Mouse (Mus musculus): ENCODE results near the gene Apol9a.

Apol9a gene

DNA sequence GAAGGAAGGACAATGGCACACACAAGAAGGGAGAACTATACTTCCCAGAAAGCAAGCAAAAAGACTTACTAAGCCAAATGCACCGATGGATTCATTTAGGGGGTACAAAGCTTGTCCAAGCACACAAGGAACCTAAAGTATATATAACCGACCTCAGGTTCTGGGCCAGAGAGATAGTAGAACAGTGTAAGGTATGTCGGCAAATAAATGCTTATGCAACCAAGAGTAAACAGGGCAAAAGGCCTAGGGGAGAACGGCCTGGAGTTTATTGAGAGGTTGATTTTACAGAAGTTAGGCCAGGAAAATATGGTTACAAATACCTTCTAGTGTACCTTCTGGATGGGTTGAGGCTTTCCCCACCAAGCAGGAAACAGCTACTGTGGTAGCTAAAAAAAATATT is 33.5 kb downstream of the Apol9a start:
- DNase-seq (ENCODE audit: low read depth, low spot score), result no peak

DNA sequence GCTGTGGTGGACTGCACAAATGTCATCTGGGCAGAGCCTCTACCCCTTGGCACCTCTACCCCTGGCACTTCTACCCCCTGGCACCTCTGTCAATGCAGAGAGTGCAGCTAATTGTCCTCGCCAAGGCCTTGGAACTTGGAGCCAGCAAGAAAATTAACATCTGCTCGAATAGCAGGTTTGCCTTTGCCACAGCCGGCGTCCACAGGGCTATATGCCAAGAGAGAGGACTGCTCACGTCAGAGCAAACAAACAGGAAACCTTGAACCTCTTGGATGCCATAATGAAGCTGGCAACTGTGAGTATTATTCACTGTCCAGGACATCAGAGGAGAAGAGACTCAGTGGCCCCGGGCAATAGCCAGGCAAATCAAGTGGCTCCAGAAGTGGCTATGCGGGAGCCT is 34.0 kb downstream of the Apol9a start:
- DNase-seq (ENCODE audit: low read depth, low spot score), result no peak

DNA sequence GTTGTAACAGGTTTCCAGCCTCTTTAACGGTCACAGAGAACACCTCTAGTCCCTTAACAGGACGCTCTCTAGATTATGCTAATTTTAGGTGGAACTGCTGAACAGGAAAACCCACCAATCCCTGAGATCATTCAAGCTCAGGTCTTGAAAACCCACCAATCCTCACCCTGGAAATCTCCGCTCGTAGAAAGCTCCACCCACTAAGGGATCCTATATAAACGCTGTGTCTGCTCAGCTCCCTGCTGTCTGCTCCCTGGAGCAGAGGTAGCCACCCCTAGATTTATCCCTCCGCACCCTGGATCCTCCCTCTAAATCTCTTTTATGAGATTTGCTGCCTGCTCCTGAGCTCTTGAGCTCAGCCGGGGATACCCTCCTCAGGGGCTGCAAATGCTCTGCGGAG is 40.3 kb downstream of the Apol9a start:
- no peak for DNase-seq (ENCODE audit: low read depth, low spot score)

DNA sequence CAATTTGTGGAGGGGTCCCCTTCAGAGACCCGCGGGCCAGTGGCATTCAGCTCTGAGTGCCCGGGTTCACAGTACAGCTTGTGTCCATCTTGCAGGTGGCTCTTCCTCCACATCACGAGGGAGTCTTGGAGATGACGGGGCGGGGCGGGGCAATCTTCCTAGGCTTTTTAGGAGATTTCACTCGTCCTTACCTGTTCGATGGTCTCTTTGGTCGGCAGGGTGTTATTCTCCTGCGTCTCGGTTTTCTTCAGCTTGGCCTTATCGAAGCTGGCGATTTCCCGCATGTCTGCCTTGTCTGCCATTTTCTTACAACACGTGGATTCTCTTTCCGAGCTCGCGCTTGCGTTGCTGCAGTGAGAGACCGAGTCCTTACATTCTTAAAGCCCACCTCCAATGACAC is 41.0 kb downstream of the Apol9a start:
- no peak for DNase-seq (ENCODE audit: low read depth, low spot score)

DNA sequence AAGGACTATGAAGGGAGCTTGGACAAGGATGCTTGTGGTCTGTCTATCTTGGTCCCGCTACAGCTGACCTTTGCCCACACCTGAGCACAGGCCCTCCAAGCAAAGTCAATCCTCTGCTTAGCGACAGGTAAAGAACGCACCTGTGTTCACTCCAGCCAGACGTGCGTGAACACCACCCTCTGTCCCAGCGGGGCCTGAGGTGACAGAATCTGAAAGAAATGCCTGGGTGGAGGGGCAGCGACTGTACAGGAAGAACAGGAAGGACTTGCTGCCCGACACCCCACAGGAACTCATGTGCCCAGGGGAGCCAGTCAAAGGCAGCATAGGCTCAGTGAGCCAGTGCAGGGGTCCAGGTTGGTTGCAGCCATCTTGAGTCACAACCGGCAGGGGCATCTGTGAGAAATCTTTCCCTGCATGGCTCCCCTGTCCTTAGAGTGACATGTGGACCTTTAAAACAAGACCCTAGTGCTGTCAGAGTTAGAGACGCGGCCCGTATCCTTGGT is 42.1 kb downstream of the Apol9a start:
- no peak for DNase-seq (ENCODE audit: low read depth, low spot score)

DNA sequence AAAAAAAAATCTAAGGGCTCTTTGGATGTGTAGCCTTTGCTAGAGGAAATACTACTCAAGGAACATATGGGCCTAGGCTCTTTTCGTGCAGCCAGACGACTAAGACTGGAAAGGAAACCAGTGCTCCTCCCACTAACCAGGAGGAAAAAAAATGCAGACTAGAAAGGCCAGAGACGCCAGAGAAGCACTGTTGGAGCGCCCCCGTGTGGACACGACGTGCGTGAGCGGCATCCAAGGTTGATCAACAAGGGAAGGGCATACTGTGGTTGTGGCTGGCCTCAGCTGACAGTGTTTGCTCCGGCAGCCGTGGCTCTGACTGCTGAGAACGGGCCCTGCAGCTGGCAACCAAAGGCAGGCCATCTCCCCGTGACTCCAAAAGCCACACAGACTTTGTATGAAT is 42.8 kb downstream of the Apol9a start:
- DNase-seq (ENCODE audit: low read depth, low spot score), result peak; percentile 83

DNA sequence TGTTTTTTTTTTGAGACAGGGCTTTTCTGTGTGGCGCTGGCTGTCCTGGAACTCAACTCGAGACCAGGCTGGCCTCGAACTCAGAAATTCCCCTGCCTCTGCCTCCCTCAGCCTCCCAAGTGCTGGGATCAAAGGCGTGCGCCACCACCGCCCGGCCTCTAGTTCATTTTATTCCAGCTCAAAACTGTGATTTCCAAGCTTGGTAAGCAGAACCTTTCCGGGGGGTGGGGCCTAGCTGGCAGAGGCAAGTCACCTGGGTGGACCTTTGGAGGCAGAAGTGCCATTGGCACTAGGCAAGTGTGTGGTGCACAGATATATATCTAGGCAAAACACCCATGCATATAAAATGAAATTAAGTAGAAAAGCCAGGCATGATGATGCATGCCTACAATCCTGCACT is 43.4 kb downstream of the Apol9a start:
- no peak for DNase-seq (ENCODE audit: low read depth, low spot score)

DNA sequence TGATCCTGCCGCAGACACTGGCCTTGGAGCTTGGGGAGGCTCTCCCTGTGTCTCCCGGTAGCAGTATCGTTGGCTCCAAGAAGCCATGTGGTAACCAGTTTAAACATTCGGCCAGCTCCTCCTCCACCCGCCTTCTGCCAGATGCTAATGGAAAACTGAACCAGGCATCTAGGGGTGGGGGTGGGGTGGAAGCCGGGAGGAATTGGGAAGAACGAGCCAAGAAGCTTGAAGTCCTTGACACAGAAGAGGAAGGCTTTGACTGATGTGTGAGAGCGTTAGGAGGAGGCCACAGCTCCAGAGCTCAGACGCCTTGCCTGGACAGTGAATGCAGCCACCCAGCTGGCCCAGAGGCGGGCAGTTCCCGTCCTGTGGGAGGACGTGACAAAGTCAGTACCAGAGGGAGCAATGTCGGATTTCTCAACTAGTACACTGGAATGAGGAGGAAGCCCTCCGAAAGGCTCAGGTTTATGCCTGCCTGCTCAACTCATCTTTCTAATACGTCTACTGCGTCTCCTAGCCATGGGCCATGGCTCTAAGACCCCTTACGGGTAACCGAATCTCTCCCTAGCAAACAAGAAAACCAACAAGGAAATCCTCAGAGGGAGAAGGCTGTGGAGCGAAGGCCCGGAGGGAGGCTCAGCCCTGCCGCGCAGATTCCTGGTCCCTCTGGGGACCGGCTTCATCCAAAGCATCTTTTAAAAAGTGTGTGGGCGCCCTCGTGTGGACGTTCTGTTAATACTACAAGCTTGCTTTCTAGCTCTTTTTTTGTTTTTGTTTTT is 44.0 kb downstream of the Apol9a start:
- peak; percentile 70 for DNase-seq (ENCODE audit: low read depth, low spot score)

DNA sequence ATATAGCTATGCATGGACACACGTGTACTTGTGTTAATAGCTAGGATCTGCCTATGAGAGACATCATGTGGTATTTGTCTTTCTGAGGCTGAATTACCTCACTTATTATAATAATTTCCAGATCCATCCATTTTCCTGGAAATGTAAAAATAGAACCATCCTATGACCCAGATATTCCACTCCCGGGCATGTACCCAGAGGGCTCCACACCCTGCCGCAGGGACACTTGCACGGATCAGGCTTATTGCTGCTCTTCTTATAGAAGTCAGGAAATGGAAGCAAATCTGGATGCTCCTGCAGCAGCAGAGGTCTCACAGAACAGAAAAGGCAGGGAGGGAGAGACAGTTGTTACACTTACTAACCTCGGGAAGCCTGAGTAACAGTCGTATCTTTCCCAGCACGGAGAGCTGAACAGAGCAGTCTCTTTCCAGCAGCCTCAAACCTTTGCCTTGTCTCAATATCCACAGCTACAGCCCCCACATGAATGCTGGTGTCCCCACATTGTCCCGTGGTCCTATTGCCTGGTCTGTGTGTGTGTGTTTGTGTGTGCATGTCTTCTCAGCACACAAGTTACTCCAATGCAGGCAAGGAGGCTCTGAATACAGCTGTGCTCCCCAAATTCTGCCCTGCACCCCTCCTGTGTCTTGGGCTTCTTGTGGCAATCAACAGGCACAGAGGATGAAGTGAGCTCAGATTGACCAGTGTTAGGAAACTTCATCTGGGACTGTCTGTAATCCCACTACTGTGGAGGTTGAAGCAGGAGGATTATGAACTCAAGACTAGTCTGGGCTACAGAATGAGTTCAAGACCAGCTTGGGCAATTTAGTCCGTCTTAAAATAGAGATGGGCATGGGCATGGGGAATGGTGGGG is 45.0 kb downstream of the Apol9a start:
- DNase-seq (ENCODE audit: low read depth, low spot score), result no peak

DNA sequence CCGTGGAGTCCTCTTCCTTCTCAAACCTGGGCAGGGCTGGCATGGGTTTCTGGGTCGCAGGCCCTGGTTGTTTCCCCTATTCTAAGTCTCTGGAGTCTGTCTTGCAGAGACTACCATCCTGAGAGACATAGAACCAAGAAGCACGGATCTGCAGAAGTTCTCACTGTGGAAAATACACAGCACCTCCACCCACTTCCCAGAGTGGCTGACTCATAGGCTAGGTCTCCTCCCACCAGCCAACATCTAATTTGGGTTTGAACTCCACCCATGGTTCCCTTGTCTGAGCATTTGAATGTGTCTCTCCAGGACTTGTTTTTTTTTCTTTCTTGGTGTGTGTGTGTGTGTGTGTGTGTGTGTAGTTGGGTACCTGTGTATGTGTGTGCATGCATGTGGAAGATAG is 46.9 kb downstream of the Apol9a start:
- DNase-seq (ENCODE audit: low read depth, low spot score), result no peak

DNA sequence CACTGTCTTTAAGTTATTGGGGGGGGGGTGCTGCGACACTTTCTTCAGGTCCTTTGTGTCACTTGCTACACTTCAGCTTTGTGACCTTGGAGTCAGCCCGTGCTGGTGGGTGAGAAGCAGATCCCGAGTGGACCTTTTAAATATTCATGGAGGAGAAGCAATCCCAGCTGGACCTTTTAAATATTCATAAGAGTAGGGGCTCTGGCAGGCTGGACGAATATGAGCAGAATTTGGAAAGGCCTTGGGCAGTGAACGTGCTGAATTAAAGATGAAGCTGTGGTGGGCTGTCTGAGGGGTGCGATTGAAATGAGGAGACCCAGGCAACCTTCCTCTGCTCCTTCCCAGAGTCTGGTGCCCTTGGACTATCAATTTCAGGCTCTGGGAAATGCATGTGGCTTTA is 47.4 kb downstream of the Apol9a start:
- no peak for DNase-seq (ENCODE audit: low read depth, low spot score)

DNA sequence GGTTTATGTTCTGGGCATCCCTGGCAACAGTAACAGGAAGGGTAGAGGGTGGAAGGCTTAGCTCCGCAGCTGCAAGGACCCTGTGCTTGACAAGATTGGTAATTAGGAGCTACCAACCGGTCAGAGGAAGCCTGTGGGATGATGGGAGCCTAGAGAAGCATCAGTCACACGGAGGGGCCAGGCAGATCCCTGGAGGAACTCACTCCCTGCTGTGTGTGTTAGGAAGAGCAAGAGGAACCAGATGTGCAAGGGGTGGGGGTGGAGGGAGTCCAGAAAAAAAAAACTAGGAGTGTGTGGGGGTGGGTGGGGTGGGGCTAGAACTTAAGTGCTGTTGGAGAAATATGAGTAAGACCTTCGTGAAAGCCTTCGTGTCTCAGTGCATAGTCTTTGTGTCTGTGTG is 48.0 kb downstream of the Apol9a start:
- DNase-seq (ENCODE audit: low read depth, low spot score), result no peak

DNA sequence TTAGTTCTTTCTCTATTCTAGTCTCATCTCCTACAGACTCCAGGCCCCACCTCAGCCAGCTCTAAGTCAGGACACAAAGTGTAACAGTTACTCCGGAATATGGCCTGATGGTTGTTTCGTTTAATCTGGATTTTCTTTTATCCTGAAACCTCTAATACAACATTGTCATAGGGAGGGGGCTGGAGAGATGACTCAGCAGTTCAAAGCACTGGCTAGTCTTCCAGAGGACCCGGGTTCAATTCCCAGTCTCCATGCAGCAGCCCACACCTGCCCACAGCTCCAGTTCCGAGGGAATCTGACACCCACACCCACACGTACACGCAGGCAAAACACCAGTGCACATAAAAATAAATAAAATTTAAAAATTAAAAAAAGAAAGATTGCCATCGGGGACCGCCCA is 51.0 kb downstream of the Apol9a start:
- DNase-seq (ENCODE audit: low read depth, low spot score), result no peak

DNA sequence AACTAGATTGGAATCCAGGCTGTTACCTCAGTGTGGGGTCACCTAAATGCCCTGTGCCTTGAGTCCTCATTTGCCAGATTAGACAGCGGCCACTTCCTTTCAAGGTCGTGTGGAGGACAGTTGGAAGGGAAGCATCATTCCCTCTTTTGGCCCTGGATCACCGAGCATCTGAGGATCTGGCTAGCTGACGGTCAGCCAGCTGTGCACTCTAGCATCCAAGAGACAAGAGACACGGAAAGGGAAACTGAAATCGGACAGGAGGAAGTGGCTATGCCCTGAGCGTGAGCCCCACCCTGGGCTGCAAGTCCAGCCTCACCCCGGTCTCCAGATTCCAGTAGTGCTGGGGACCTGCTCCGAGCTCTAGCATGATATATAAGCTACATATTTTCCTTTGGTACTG is 51.4 kb downstream of the Apol9a start:
- no peak for DNase-seq (ENCODE audit: low read depth, low spot score)

DNA sequence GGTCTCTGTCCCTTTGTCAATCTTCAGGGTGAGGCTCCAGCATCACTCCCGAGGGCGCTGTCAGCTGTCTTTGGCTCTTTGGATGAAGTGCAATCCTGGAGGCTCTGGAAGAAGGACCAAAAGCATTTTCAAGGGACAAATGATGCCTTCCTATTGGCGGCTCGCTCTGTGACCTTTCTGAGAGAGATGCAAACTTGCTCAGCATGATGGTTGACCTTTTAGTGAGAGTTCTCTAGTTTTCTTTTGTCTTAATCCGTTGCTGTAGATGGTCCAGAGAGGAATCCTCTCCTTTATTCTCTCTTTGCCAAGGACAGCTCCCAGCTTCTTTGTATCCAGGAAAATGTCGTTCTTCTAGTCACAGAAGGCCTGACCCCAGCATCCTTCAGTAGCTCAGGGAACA is 51.9 kb downstream of the Apol9a start:
- DNase-seq (ENCODE audit: low read depth, low spot score), result no peak

DNA sequence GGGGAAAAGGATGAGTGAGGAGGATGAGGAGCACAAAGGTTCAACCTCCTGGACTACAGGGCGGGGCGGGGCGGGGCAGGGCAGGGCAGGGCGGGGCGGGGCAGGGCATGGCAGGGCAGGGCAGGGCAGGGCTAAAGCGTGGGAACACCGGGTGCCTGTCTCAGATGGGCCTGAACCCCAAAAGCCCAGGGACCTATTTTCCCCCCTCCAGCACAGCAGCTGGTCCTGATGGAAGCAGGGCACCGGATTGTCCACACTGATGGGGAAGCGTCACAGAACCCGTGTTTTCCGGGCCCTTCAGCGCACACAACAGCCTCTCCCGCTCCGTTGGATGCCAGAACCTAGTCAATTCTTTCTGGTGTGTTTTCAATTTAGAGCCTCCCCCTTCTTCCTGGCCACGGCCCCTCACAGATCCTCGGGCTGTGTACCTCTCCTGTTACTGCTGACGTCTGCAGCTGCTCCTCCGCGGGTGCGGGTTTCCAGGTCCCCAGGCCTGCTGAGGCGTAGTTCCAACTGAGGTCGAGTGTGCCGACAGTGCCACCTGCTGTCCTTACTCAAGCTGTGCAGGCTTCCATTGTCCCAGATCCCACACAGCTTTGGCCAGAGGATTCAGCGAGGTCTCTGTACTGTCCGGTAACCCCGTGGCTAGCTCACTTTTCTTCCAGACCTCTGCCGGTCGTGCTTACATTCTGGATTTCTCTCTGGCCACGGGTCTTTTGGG is 52.5 kb downstream of the Apol9a start:
- DNase-seq (ENCODE audit: low read depth, low spot score), result peak; percentile 75

DNA sequence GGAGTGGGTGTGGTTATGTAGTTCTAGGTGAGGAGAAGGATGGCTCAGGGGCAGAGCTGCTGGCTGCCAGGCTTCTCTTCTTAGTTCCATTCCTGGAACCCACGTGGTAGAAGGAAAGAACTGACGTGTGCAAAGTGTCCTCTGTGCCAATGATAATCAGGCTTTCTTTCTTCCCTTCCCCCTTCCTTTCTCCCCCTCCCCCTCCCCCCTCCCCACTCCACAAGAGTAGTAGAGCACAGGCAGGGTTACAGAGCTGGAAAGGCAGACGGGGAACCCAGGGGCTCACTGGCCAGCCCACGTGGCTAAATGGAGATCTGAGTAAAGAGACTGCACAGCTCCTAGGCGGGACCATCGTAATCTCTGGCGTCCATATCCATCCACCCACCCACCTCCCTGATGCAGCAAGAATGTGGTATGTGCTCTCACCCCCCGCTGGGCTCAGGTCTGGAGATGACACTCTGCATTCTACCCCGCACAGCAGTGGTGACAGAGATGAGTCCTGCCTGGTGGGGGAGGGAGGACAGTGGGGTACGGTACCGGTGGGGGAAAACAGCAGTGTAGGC is 54.6 kb downstream of the Apol9a start:
- no peak for DNase-seq (ENCODE audit: low read depth, low spot score)

DNA sequence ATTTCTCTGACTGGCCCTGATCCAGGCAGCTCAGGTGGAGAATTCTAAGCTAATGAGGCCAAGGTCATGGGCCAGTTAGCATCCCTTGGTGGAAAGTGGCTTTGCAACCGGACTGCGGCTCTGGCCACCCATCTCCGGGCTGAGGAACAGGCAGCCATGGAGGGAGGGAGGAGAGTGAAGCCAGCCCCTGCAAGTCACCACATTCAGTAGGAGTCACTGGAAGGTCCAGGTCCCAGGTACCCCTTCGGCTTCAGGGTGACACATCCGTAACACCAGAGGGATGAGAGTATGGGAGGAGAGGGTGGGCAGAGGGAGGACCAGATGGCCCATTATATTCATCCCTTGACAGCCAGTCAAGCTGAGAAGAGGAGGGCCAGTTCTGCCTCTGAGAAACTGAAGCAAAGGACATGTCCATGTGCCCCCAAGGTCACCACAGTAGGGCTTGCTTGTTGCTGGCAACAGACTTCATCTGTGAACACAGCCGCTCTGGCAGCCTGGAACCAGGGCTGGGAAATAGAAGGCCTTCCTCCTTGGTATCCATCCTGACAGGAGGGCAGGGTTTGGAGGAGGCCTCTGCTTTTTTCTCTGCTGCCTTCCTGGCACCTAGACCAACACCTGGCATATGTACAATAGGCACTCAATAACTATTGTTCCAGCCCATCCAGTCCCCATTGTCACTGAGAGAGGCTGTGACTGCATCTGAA is 55.9 kb downstream of the Apol9a start:
- no peak for DNase-seq (ENCODE audit: low read depth, low spot score)

DNA sequence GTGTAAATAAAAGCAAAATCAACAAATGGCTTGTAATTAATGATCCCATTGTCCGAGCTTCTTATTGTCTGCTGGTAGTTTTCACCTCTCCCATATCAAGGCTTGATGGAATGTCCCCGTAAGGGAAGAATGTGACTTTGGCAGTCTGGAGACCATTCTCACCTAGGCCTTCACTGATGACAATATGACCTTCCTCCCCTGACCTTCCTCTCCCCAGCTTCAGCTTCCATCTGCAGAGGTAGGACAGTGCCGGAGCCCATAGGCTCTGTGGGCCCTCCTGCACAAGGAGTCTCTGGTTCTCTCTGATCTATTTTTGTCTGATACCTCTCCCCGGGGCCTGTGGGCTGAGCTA is 56.5 kb downstream of the Apol9a start:
- DNase-seq (ENCODE audit: low read depth, low spot score), result no peak

Data from retina, postnatal 7 days (tissue).